Mouse (Mus musculus) bone marrow macrophage, adult 2 months (primary cell): Measurements from ENCODE around the gene Gm20388. TPM values are rescaled to one million over a fixed set of nuclear protein-coding genes. Genes with fewer than 3 reads are reported as not detected.

ENCODE experiments used
- H3K27ac ChIP-seq: 2 replicates; pipeline ENCODE4 v1.5.1; 2012; ENCODE audit warnings: low read depth, low read length; ENCODE audit not compliant: insufficient read depth
- H3K4me1 ChIP-seq: 2 replicates; pipeline ENCODE4 v1.6.1; 2012; ENCODE audit warnings: low read length; ENCODE audit not compliant: control insufficient read depth, insufficient read depth
- H3K4me3 ChIP-seq: 2 replicates; pipeline ENCODE4 v1.5.1; 2012; ENCODE audit warnings: mild to moderate bottlenecking, low read length, moderate library complexity; ENCODE audit not compliant: insufficient read depth
- CTCF ChIP-seq: IDR thresholded peaks from 2 replicates; pipeline ENCODE4 v1.5.1; 2012; ENCODE audit warnings: low read depth, mild to moderate bottlenecking, low read length, moderate library complexity
- POLR2A ChIP-seq: IDR thresholded peaks from 2 replicates; pipeline ENCODE4 v1.6.1; 2012; ENCODE audit warnings: mild to moderate bottlenecking, low read depth, low read length, borderline replicate concordance
- polyA plus RNA-seq: library from polyadenylated mRNA; stranded (reverse); fragments of >200 nt; gene quantifications from 2 replicates; pipeline ENCODE4 v1.2.4, GENCODE M21; 2012; ENCODE audit not compliant: missing spikeins, insufficient read depth, insufficient read length

The Gm20388 gene
- polyA plus RNA-seq, 1 experiment = 32.7 TPM

- TF ChIP-seq POLR2A = no peak
- TF ChIP-seq CTCF = no peak
Observed at GRCm38 (mm10) chr8:120305800-120306385, 395.3 kb downstream of the Gm20388 start.

GRCm38 (mm10) chr8:120307103-120307502 is 396.5 kb downstream of the Gm20388 start:
- TF ChIP-seq POLR2A = no peak
- TF ChIP-seq CTCF = no peak
- no peak overlapping the region for H3K27ac ChIP-seq
- peaks cover 5% of the 10 kb centered on the region for H3K4me1 ChIP-seq
- no peak overlapping the region for H3K4me3 ChIP-seq

More at GRCm38 (mm10) chr8:120305800-120306385, 395.3 kb downstream of the Gm20388 start:
- Histone ChIP-seq H3K4me3 (no peak overlapping the region), H3K27ac (no peak overlapping the region), H3K4me1 (no peaks in the 10 kb centered on the region)

GRCm38 (mm10) chr8:120307528-120307927 is 396.9 kb downstream of the Gm20388 start:
- no peak overlapping the region for H3K27ac ChIP-seq
- peaks cover 8% of the 10 kb centered on the region for H3K4me1 ChIP-seq
- TF ChIP-seq POLR2A (no peak), CTCF (no peak)
- H3K4me3 ChIP-seq = no peak overlapping the region

GRCm38 (mm10) chr8:120308131-120308530 is 397.5 kb downstream of the Gm20388 start:
- Histone ChIP-seq H3K4me1 (peaks cover 11% of the 10 kb centered on the region), H3K4me3 (no peak overlapping the region), H3K27ac (no peak overlapping the region)
- TF ChIP-seq CTCF = no peak
- no peak for TF ChIP-seq POLR2A

- no peak overlapping the region for H3K27ac ChIP-seq
- H3K4me1 ChIP-seq = peaks cover 11% of the 10 kb centered on the region
- TF ChIP-seq CTCF = no peak
- no peak for TF ChIP-seq POLR2A
- H3K4me3 ChIP-seq = no peak overlapping the region
Observed at GRCm38 (mm10) chr8:120308553-120308952, 397.9 kb downstream of the Gm20388 start.

GRCm38 (mm10) chr8:120309326-120309725 is 398.7 kb downstream of the Gm20388 start:
- H3K27ac ChIP-seq = no peak overlapping the region
- H3K4me1 ChIP-seq = peaks cover 11% of the 10 kb centered on the region
- TF ChIP-seq CTCF (no peak), POLR2A (no peak)
- no peak overlapping the region for H3K4me3 ChIP-seq

GRCm38 (mm10) chr8:120310063-120310462 is 399.4 kb downstream of the Gm20388 start:
- H3K4me1 ChIP-seq = peaks cover 11% of the 10 kb centered on the region
- TF ChIP-seq POLR2A = no peak
- TF ChIP-seq CTCF = no peak
- no peak overlapping the region for H3K4me3 ChIP-seq
- no peak overlapping the region for H3K27ac ChIP-seq

GRCm38 (mm10) chr8:120312452-120312851 is 401.8 kb downstream of the Gm20388 start:
- TF ChIP-seq POLR2A (no peak), CTCF (no peak)
- Histone ChIP-seq H3K27ac (no peak overlapping the region), H3K4me1 (peaks cover 11% of the 10 kb centered on the region), H3K4me3 (no peak overlapping the region)

- H3K4me3 ChIP-seq = no peak overlapping the region
- peaks cover 11% of the 10 kb centered on the region for H3K4me1 ChIP-seq
- TF ChIP-seq POLR2A = no peak
- TF ChIP-seq CTCF = no peak
- no peak overlapping the region for H3K27ac ChIP-seq
Observed at GRCm38 (mm10) chr8:120313674-120314073, 403.0 kb downstream of the Gm20388 start.

GRCm38 (mm10) chr8:120314932-120315331 is 404.3 kb downstream of the Gm20388 start:
- peaks cover 16% of the 10 kb centered on the region for H3K4me1 ChIP-seq
- H3K4me3 ChIP-seq = no peak overlapping the region
- H3K27ac ChIP-seq = no peak overlapping the region
- TF ChIP-seq CTCF (no peak), POLR2A (no peak)
